8 mouse cellular contexts compared by ENCODE assay signal in genomic region chr7:51270531-51271090, GRCm38 (mm10).
DNase-seq lines count a peak whose midpoint lies in the region; ATAC-seq and TF ChIP-seq lines count a peak whose summit lies in the region.

No protein-coding gene starts in this region.

- TF ChIP-seq POLR2A in heart, adult 2 months (IDR thresholded peaks at IDR 0.05; ENCODE audit: insufficient read depth, low read depth, low read length) = no peak

- intact Hi-C loops in heart, adult 2 months (cut with DNase I) = no loop called here
- intact Hi-C loops in heart, postnatal 25 days (cut with DNase I) = no loop called here

- peak; percentile 64 for TF ChIP-seq CTCF in heart, adult 2 months (IDR thresholded peaks at IDR 0.05)

- no peaks in the 10 kb centered on the region for H3K36me3 ChIP-seq in heart, adult 2 months (ENCODE audit: control insufficient read depth, insufficient read depth, low read length)
- no peaks in the 10 kb centered on the region for H3K36me3 ChIP-seq in heart, embryonic 12.5 days

- 46% methylated on average over 12 of the region's 12 CpGs for WGBS in heart, adult 2 months
- WGBS in heart, embryonic 12.5 days = 55% methylated on average over 12 of the region's 12 CpGs

- ATAC-seq in heart, embryonic 12.5 days (ENCODE audit: insufficient number of reproducible peaks, low FRiP score) = no peak

- 0 out of 2 replicates have a peak, but pooled peaks cover 5% of the 10 kb centered on the region for H3K9me3 ChIP-seq in heart, embryonic 12.5 days (replicated peaks)

- H3K4me3 ChIP-seq in heart, adult 2 months = no peak overlapping the region
- H3K4me3 ChIP-seq in heart, embryonic 12.5 days = no peak overlapping the region

- H3K9ac ChIP-seq in heart, adult 2 months (ENCODE audit: low read depth, low read length) = no peak overlapping the region
- H3K9ac ChIP-seq in heart, embryonic 12.5 days = no peak overlapping the region

- H3K4me2 ChIP-seq in heart, embryonic 12.5 days = no peak overlapping the region

- TF ChIP-seq EP300 in heart, adult 2 months (IDR thresholded peaks at IDR 0.05; ENCODE audit: insufficient read depth, low read depth, low read length) = no peak

- DNase-seq in heart, adult 2 months = peak; percentile 23 to 29
- DNase-seq in R1 (ENCODE audit: low read depth, low spot score) = peak; percentile 80
- peak; percentile 70 for DNase-seq in embryo, embryonic 10.5 days (ENCODE audit: low spot score)
- peak; percentile 3 for DNase-seq in heart, postnatal 25 days (ENCODE audit: low spot score)
- DNase-seq in left cerebral cortex, adult 8-10 months (ENCODE audit: low spot score in 2 of 2) = peak; percentile 2 to 13
- DNase-seq in right cerebral cortex, adult 2 months (ENCODE audit: low spot score in 2 of 2) = peak; percentile 40 to 41
- no peak for DNase-seq in spleen, adult 18-20 months

- no peaks in the 10 kb centered on the region for H3K4me1 ChIP-seq in heart, adult 2 months (ENCODE audit: control insufficient read depth, insufficient read depth, low read length)
- H3K4me1 ChIP-seq in heart, embryonic 12.5 days (replicated peaks) = no peaks in the 10 kb centered on the region

- no peaks in the 10 kb centered on the region for H3K27me3 ChIP-seq in heart, adult 2 months (ENCODE audit: control insufficient read depth, insufficient read depth, low read length)
- H3K27me3 ChIP-seq in heart, embryonic 12.5 days (replicated peaks) = no peaks in the 10 kb centered on the region

- no peaks in the 10 kb centered on the region for H3K79me2 ChIP-seq in heart, adult 2 months (replicated peaks; ENCODE audit: control insufficient read depth, insufficient read depth, low read length)

- H3K27ac ChIP-seq in heart, adult 2 months = no peak overlapping the region
- no peak overlapping the region for H3K27ac ChIP-seq in heart, embryonic 12.5 days (ENCODE audit: poor library complexity, severe bottlenecking)

Comparison
In these comparisons a context has a peak if more than half of its experiments do, and no peak if none do; other contexts are left out.
1. DNase-seq: peak in heart, adult 2 months (2 of 2), R1 (single experiment), embryo, embryonic 10.5 days (single experiment), heart, postnatal 25 days (single experiment), left cerebral cortex, adult 8-10 months (2 of 2) and right cerebral cortex, adult 2 months (2 of 2); none in spleen, adult 18-20 months (0 of 2).